Mouse (Mus musculus): ENCODE results near the gene Plekhm1. TPM values are rescaled to one million over a fixed set of nuclear protein-coding genes. Genes with fewer than 3 reads are reported as not detected.

Plekhm1 gene
- polyA plus RNA-seq, 1 experiment from 2014 or later = 9.2 TPM

- Histone ChIP-seq H3K4me2 (replicated peaks) (no peak overlapping the region), H3K4me1 (replicated peaks; ENCODE audit: control insufficient read depth, insufficient read depth, low read length) (no peaks in the 10 kb centered on the region), H3K36me3 (replicated peaks; ENCODE audit: control insufficient read depth, insufficient read depth) (peaks cover 39% of the 10 kb centered on the region), H3K4me3 (replicated peaks; ENCODE audit: low read length) (no peak overlapping the region), H3K9ac (no peak overlapping the region), H3K27me3 (ENCODE audit: control insufficient read depth, insufficient read depth, low read length) (no peaks in the 10 kb centered on the region), H3K27ac (no peak overlapping the region), H3K9me3 (ENCODE audit: control insufficient read depth, low read length) (no peaks in the 10 kb centered on the region)
- ATAC-seq (ENCODE audit: low FRiP score) = no peak
- WGBS = 92% methylated on average over 4 of the region's 4 CpGs
- DNase-seq (ENCODE audit: low spot score) = no peak
Observed at GRCm38 (mm10) chr11:103399986-103400385, 12.5 kb downstream of the Plekhm1 start.

GRCm38 (mm10) chr11:103399050-103399449 lies 13.4 kb downstream of the Plekhm1 start:
- Histone ChIP-seq H3K27ac (no peak overlapping the region), H3K9me3 (ENCODE audit: control insufficient read depth, low read length) (no peaks in the 10 kb centered on the region)
- 92% methylated on average over 3 of the region's 3 CpGs for WGBS

GRCm38 (mm10) chr11:103396682-103397081 lies 15.8 kb downstream of the Plekhm1 start:
- Histone ChIP-seq H3K9ac (no peak overlapping the region), H3K27me3 (ENCODE audit: control insufficient read depth, insufficient read depth, low read length) (no peaks in the 10 kb centered on the region), H3K4me2 (replicated peaks) (no peak overlapping the region), H3K27ac (no peak overlapping the region), H3K4me1 (replicated peaks; ENCODE audit: control insufficient read depth, insufficient read depth, low read length) (no peaks in the 10 kb centered on the region), H3K36me3 (replicated peaks; ENCODE audit: control insufficient read depth, insufficient read depth) (peaks cover 56% of the 10 kb centered on the region), H3K9me3 (ENCODE audit: control insufficient read depth, low read length) (no peaks in the 10 kb centered on the region), H3K4me3 (replicated peaks; ENCODE audit: low read length) (no peak overlapping the region)
- DNase-seq (ENCODE audit: low spot score) (no peak), ATAC-seq (ENCODE audit: low FRiP score) (no peak)
- WGBS = 98% methylated on average over 4 of the region's 4 CpGs

More at GRCm38 (mm10) chr11:103399050-103399449, 13.4 kb downstream of the Plekhm1 start:
- DNase-seq (ENCODE audit: low spot score) = no peak
- no peak overlapping the region for H3K4me2 ChIP-seq (replicated peaks)
- ATAC-seq (ENCODE audit: low FRiP score) = no peak
- H3K9ac ChIP-seq = no peak overlapping the region
- H3K27me3 ChIP-seq (ENCODE audit: control insufficient read depth, insufficient read depth, low read length) = no peaks in the 10 kb centered on the region
- H3K36me3 ChIP-seq (replicated peaks; ENCODE audit: control insufficient read depth, insufficient read depth) = peaks cover 48% of the 10 kb centered on the region
- H3K4me1 ChIP-seq (replicated peaks; ENCODE audit: control insufficient read depth, insufficient read depth, low read length) = no peaks in the 10 kb centered on the region
- H3K4me3 ChIP-seq (replicated peaks; ENCODE audit: low read length) = no peak overlapping the region

GRCm38 (mm10) chr11:103396236-103396635 lies 16.3 kb downstream of the Plekhm1 start:
- no peak for ATAC-seq (ENCODE audit: low FRiP score)
- H3K36me3 ChIP-seq (replicated peaks; ENCODE audit: control insufficient read depth, insufficient read depth) = peaks cover 56% of the 10 kb centered on the region

GRCm38 (mm10) chr11:103394604-103395003 lies 17.9 kb downstream of the Plekhm1 start:
- no peak overlapping the region for H3K4me3 ChIP-seq (replicated peaks; ENCODE audit: low read length)
- ATAC-seq (ENCODE audit: low FRiP score) = no peak
- no peak overlapping the region for H3K9ac ChIP-seq
- no peaks in the 10 kb centered on the region for H3K9me3 ChIP-seq (ENCODE audit: control insufficient read depth, low read length)
- no peak for DNase-seq (ENCODE audit: low spot score)
- no peaks in the 10 kb centered on the region for H3K27me3 ChIP-seq (ENCODE audit: control insufficient read depth, insufficient read depth, low read length)
- H3K27ac ChIP-seq = no peak overlapping the region
- 93% methylated on average over 7 of the region's 7 CpGs for whole genome bisulfite sequencing
- H3K36me3 ChIP-seq (replicated peaks; ENCODE audit: control insufficient read depth, insufficient read depth) = peaks cover 65% of the 10 kb centered on the region
- H3K4me2 ChIP-seq (replicated peaks) = no peak overlapping the region
- H3K4me1 ChIP-seq (replicated peaks; ENCODE audit: control insufficient read depth, insufficient read depth, low read length) = no peaks in the 10 kb centered on the region

More at GRCm38 (mm10) chr11:103396236-103396635, 16.3 kb downstream of the Plekhm1 start:
- Histone ChIP-seq H3K4me1 (replicated peaks; ENCODE audit: control insufficient read depth, insufficient read depth, low read length) (no peaks in the 10 kb centered on the region), H3K9ac (no peak overlapping the region), H3K4me2 (replicated peaks) (no peak overlapping the region), H3K27me3 (ENCODE audit: control insufficient read depth, insufficient read depth, low read length) (no peaks in the 10 kb centered on the region), H3K4me3 (replicated peaks; ENCODE audit: low read length) (no peak overlapping the region), H3K9me3 (ENCODE audit: control insufficient read depth, low read length) (no peaks in the 10 kb centered on the region), H3K27ac (no peak overlapping the region)
- 98% methylated on average over 4 of the region's 4 CpGs for WGBS
- DNase-seq (ENCODE audit: low spot score) = no peak

GRCm38 (mm10) chr11:103394025-103394424 lies 18.5 kb downstream of the Plekhm1 start:
- no peaks in the 10 kb centered on the region for H3K27me3 ChIP-seq (ENCODE audit: control insufficient read depth, insufficient read depth, low read length)
- H3K4me2 ChIP-seq (replicated peaks) = no peak overlapping the region
- H3K36me3 ChIP-seq (replicated peaks; ENCODE audit: control insufficient read depth, insufficient read depth) = peaks cover 70% of the 10 kb centered on the region
- no peak overlapping the region for H3K27ac ChIP-seq
- WGBS = 92% methylated on average over 7 of the region's 7 CpGs
- DNase-seq (ENCODE audit: low spot score) (no peak), ATAC-seq (ENCODE audit: low FRiP score) (no peak)
- no peaks in the 10 kb centered on the region for H3K4me1 ChIP-seq (replicated peaks; ENCODE audit: control insufficient read depth, insufficient read depth, low read length)
- H3K4me3 ChIP-seq (replicated peaks; ENCODE audit: low read length) = no peak overlapping the region
- H3K9ac ChIP-seq = no peak overlapping the region
- no peaks in the 10 kb centered on the region for H3K9me3 ChIP-seq (ENCODE audit: control insufficient read depth, low read length)

GRCm38 (mm10) chr11:103387870-103388526 lies 24.5 kb downstream of the Plekhm1 start:
- H3K27me3 ChIP-seq (ENCODE audit: control insufficient read depth, insufficient read depth, low read length) = no peaks in the 10 kb centered on the region
- no peak for ATAC-seq (ENCODE audit: low FRiP score)
- H3K9me3 ChIP-seq (ENCODE audit: control insufficient read depth, low read length) = no peaks in the 10 kb centered on the region
- no peak overlapping the region for H3K9ac ChIP-seq
- H3K4me2 ChIP-seq (replicated peaks) = no peak overlapping the region
- no peaks in the 10 kb centered on the region for H3K4me1 ChIP-seq (replicated peaks; ENCODE audit: control insufficient read depth, insufficient read depth, low read length)
- H3K4me3 ChIP-seq (replicated peaks; ENCODE audit: low read length) = no peak overlapping the region
- peaks cover 44% of the 10 kb centered on the region for H3K36me3 ChIP-seq (replicated peaks; ENCODE audit: control insufficient read depth, insufficient read depth)
- WGBS = 86% methylated on average over 7 of the region's 7 CpGs
- no peak overlapping the region for H3K27ac ChIP-seq
- no peak for DNase-seq (ENCODE audit: low spot score)

GRCm38 (mm10) chr11:103386827-103387226 lies 25.7 kb downstream of the Plekhm1 start:
- DNase-seq (ENCODE audit: low spot score) (no peak), ATAC-seq (ENCODE audit: low FRiP score) (no peak)
- no peak overlapping the region for H3K9ac ChIP-seq
- H3K4me3 ChIP-seq (replicated peaks; ENCODE audit: low read length) = no peak overlapping the region
- H3K36me3 ChIP-seq (replicated peaks; ENCODE audit: control insufficient read depth, insufficient read depth) = peaks cover 34% of the 10 kb centered on the region
- H3K4me2 ChIP-seq (replicated peaks) = no peak overlapping the region
- no peaks in the 10 kb centered on the region for H3K4me1 ChIP-seq (replicated peaks; ENCODE audit: control insufficient read depth, insufficient read depth, low read length)
- H3K27me3 ChIP-seq (ENCODE audit: control insufficient read depth, insufficient read depth, low read length) = no peaks in the 10 kb centered on the region
- H3K27ac ChIP-seq = no peak overlapping the region
- 91% methylated on average over 9 of the region's 9 CpGs for WGBS
- no peaks in the 10 kb centered on the region for H3K9me3 ChIP-seq (ENCODE audit: control insufficient read depth, low read length)

- ATAC-seq (ENCODE audit: low FRiP score) = no peak
Observed at GRCm38 (mm10) chr11:103381956-103382613, 30.4 kb downstream of the Plekhm1 start.

More at GRCm38 (mm10) chr11:103381956-103382613, 30.4 kb downstream of the Plekhm1 start:
- Histone ChIP-seq H3K27me3 (ENCODE audit: control insufficient read depth, insufficient read depth, low read length) (no peaks in the 10 kb centered on the region), H3K9me3 (ENCODE audit: control insufficient read depth, low read length) (no peaks in the 10 kb centered on the region), H3K4me1 (replicated peaks; ENCODE audit: control insufficient read depth, insufficient read depth, low read length) (no peaks in the 10 kb centered on the region), H3K4me2 (replicated peaks) (no peak overlapping the region), H3K27ac (no peak overlapping the region), H3K4me3 (replicated peaks; ENCODE audit: low read length) (no peak overlapping the region), H3K36me3 (replicated peaks; ENCODE audit: control insufficient read depth, insufficient read depth) (peaks cover 41% of the 10 kb centered on the region), H3K9ac (no peak overlapping the region)
- WGBS = 76% methylated on average over 5 of the region's 5 CpGs
- DNase-seq (ENCODE audit: low spot score) = no peak

All from hindbrain, embryonic 14.5 days (tissue).